Comparison of ENCODE assay signal across 27 mouse cellular contexts in the genomic region with DNA sequence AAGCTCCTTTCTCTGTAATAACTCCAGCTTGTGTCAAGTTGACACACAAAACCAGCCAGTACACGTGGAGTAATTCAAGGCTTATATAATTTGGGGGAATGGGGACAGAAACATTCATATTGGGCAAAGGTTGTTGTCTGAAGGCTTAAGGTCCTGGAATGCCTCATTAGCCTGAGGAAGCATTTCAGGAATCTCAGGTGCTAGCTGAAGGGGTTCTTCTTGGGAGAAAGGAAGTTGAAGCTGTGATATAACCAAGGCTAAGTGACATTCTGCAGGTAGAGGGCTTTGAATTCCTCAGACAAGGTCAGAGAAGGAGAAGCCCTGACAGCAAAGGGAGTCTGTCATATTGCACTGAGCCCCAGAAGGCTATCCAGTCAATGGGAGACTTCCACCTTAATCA.
"Had no signal": no experiment of that assay in that cellular context is flagged by ENCODE, and none has a peak within 500 bp of the region (broad histone marks: within the 10 kb centered on the region; RNA-seq: fewer than 3 reads in every experiment).

No protein-coding gene starts in this region.

- H3K27me3 ChIP-seq: embryonic facial prominence, embryonic 12.5 days; embryonic facial prominence, embryonic 13.5 days; embryonic facial prominence, embryonic 15.5 days; forebrain, embryonic 12.5 days; forebrain, embryonic 13.5 days; forebrain, embryonic 15.5 days had no signal

- H3K4me2 ChIP-seq: embryonic facial prominence, embryonic 12.5 days; embryonic facial prominence, embryonic 13.5 days; embryonic facial prominence, embryonic 15.5 days; forebrain, embryonic 12.5 days; forebrain, embryonic 13.5 days; forebrain, embryonic 15.5 days had no signal

- H3K36me3 ChIP-seq: embryonic facial prominence, embryonic 10.5 days; embryonic facial prominence, embryonic 12.5 days; embryonic facial prominence, embryonic 13.5 days; embryonic facial prominence, embryonic 15.5 days; forebrain, embryonic 10.5 days; forebrain, embryonic 12.5 days; forebrain, embryonic 15.5 days had no signal

- H3K4me3 ChIP-seq: embryonic facial prominence, embryonic 10.5 days; embryonic facial prominence, embryonic 12.5 days; embryonic facial prominence, embryonic 13.5 days; embryonic facial prominence, embryonic 15.5 days; erythroblast, embryonic 14.5 days; forebrain, embryonic 10.5 days; forebrain, embryonic 12.5 days; forebrain, embryonic 13.5 days; forebrain, embryonic 15.5 days; gastrocnemius, adult 2 months had no signal

- DNase-seq: cerebellum, adult 18-20 months; cerebellum, adult 2 months; cerebellum, adult 8-10 months; cerebellum, adult 9-10 months; cerebellum, adult 9-11 months; cerebellum, postnatal 10 days; cerebellum, postnatal 14 days; cerebellum, postnatal 25 days; cerebellum, postnatal 36 days; embryo, embryonic 11 days; forebrain, postnatal 0 days; gastrocnemius, adult 2 months; gastrocnemius, postnatal 10 days; gastrocnemius, postnatal 14 days; gastrocnemius, postnatal 25 days; gastrocnemius, postnatal 36 days had no signal

- H3K9me3 ChIP-seq: embryonic facial prominence, embryonic 10.5 days; embryonic facial prominence, embryonic 12.5 days; embryonic facial prominence, embryonic 13.5 days; embryonic facial prominence, embryonic 15.5 days; forebrain, embryonic 12.5 days; forebrain, embryonic 13.5 days; forebrain, embryonic 15.5 days had no signal

- H3K4me1 ChIP-seq: embryonic facial prominence, embryonic 10.5 days; embryonic facial prominence, embryonic 12.5 days; embryonic facial prominence, embryonic 13.5 days; embryonic facial prominence, embryonic 15.5 days; forebrain, embryonic 10.5 days; forebrain, embryonic 12.5 days; forebrain, embryonic 13.5 days; forebrain, embryonic 15.5 days had no signal

- H3K9ac ChIP-seq: embryonic facial prominence, embryonic 12.5 days; embryonic facial prominence, embryonic 13.5 days; embryonic facial prominence, embryonic 15.5 days; forebrain, embryonic 12.5 days; forebrain, embryonic 13.5 days; forebrain, embryonic 15.5 days; forebrain, postnatal 0 days had no signal

- H3K27ac ChIP-seq: embryonic facial prominence, embryonic 10.5 days; embryonic facial prominence, embryonic 12.5 days; embryonic facial prominence, embryonic 13.5 days; embryonic facial prominence, embryonic 15.5 days; forebrain, embryonic 10.5 days; forebrain, embryonic 12.5 days; forebrain, embryonic 13.5 days; forebrain, embryonic 15.5 days; gastrocnemius, adult 2 months had no signal

- ATAC-seq: forebrain, embryonic 13.5 days; forebrain, embryonic 14.5 days; forebrain, embryonic 15.5 days; forebrain, embryonic 16.5 days; forebrain, postnatal 0 days had no signal
